In genomic region chr16:33829842-33830511, GRCm38 (mm10) we compare ENCODE assay signal across 8 mouse cellular contexts. TPM values are rescaled to one million over a fixed set of nuclear protein-coding genes. Genes with fewer than 3 reads are reported as not detected.
A peak's percentile ranks its signal among the peaks of the same experiment; 100 is the strongest.
DNase-seq lines count a peak whose midpoint lies in the region; ATAC-seq and TF ChIP-seq lines count a peak whose summit lies in the region.

No protein-coding gene starts in this region.

- TF ChIP-seq EP300 in heart, adult 2 months (IDR thresholded peaks at IDR 0.05; ENCODE audit: insufficient read depth, low read depth, low read length) = no peak

- H3K79me2 ChIP-seq in heart, adult 2 months (replicated peaks; ENCODE audit: control insufficient read depth, insufficient read depth, low read length) = no peaks in the 10 kb centered on the region

- no peaks in the 10 kb centered on the region for H3K4me1 ChIP-seq in cortical plate, adult 2 months (ENCODE audit: control insufficient read depth, insufficient read depth, low read length)
- peaks cover 6% of the 10 kb centered on the region for H3K4me1 ChIP-seq in heart, adult 2 months (ENCODE audit: control insufficient read depth, insufficient read depth, low read length)
- H3K4me1 ChIP-seq in intestine, postnatal 0 days (replicated peaks; ENCODE audit: control insufficient read depth, insufficient read depth, low read length) = peaks cover 12% of the 10 kb centered on the region
- H3K4me1 ChIP-seq in liver, embryonic 15.5 days (replicated peaks) = peaks cover 30% of the 10 kb centered on the region

- ATAC-seq in intestine, postnatal 0 days = peak; percentile 44
- peak; percentile 43; the same call in 1 of the 2 replicates for ATAC-seq in liver, embryonic 15.5 days (ENCODE audit: insufficient read depth)

- no peaks in the 10 kb centered on the region for H3K36me3 ChIP-seq in heart, adult 2 months (ENCODE audit: control insufficient read depth, insufficient read depth, low read length)
- no peaks in the 10 kb centered on the region for H3K36me3 ChIP-seq in intestine, postnatal 0 days (ENCODE audit: control insufficient read depth, insufficient read depth)
- H3K36me3 ChIP-seq in liver, embryonic 15.5 days (replicated peaks) = no peaks in the 10 kb centered on the region

- no peak for TF ChIP-seq CTCF in cortical plate, adult 2 months (IDR thresholded peaks at IDR 0.05; ENCODE audit: extremely low read depth, insufficient read depth, low read length)
- TF ChIP-seq CTCF in heart, adult 2 months (IDR thresholded peaks at IDR 0.05) = peak; percentile 12; the same call in 1 of the 2 replicates
- TF ChIP-seq CTCF in intestine, postnatal 0 days (IDR thresholded peaks at IDR 0.05; ENCODE audit: low read depth) = no peak

- H3K4me2 ChIP-seq in intestine, postnatal 0 days (replicated peaks; ENCODE audit: low read depth) = peak overlapping the region; percentile 96
- peak overlapping the region; percentile 66 for H3K4me2 ChIP-seq in liver, embryonic 15.5 days

- intact Hi-C loops in heart, adult 2 months (cut with DNase I) = loop anchor here (2.0 to 5.0 kb wide), 2 partner anchors 61 to 282 kb away; no protein-coding TSS in a partner anchor

- no peak for TF ChIP-seq POLR2A in cortical plate, adult 2 months (IDR thresholded peaks at IDR 0.05; ENCODE audit: extremely low read depth, insufficient read depth, low read length)
- TF ChIP-seq POLR2A in heart, adult 2 months (IDR thresholded peaks at IDR 0.05; ENCODE audit: insufficient read depth, low read depth, low read length) = no peak

- no peaks in the 10 kb centered on the region for H3K27me3 ChIP-seq in heart, adult 2 months (ENCODE audit: control insufficient read depth, insufficient read depth, low read length)
- no peaks in the 10 kb centered on the region for H3K27me3 ChIP-seq in intestine, postnatal 0 days (replicated peaks; ENCODE audit: control insufficient read depth, insufficient read depth, low read length)
- peaks cover 75% of the 10 kb centered on the region for H3K27me3 ChIP-seq in liver, embryonic 15.5 days

- peak overlapping the region; percentile 91 for H3K9ac ChIP-seq in heart, adult 2 months (ENCODE audit: low read depth, low read length)
- H3K9ac ChIP-seq in intestine, postnatal 0 days (ENCODE audit: low read depth, low read length) = peak overlapping the region; percentile 77
- H3K9ac ChIP-seq in liver, embryonic 15.5 days = peak overlapping the region; percentile 43

- H3K4me3 ChIP-seq in cortical plate, adult 2 months (ENCODE audit: insufficient read depth, low read length) = peak overlapping the region; percentile 48
- peak overlapping the region; percentile 97 for H3K4me3 ChIP-seq in heart, adult 2 months
- H3K4me3 ChIP-seq in intestine, postnatal 0 days (ENCODE audit: low read depth, low read length) = peak overlapping the region; percentile 89
- H3K4me3 ChIP-seq in liver, embryonic 15.5 days (replicated peaks) = peak overlapping the region; percentile 63

- under 1% methylated on average over 73 of the region's 76 CpGs for WGBS in heart, adult 2 months
- 0% methylated on average over 60 of the region's 76 CpGs for WGBS in intestine, postnatal 0 days
- under 1% methylated on average over 76 of the region's 76 CpGs for WGBS in liver, embryonic 15.5 days (ENCODE audit: insufficient replicate concordance)

- H3K27ac ChIP-seq in cortical plate, adult 2 months (ENCODE audit: insufficient read depth, low read length) = peak overlapping the region; percentile 35; the same call in 1 of the 2 replicates
- H3K27ac ChIP-seq in heart, adult 2 months = peak overlapping the region; percentile 92
- H3K27ac ChIP-seq in intestine, postnatal 0 days (ENCODE audit: low read depth, low read length) = peak overlapping the region; percentile 74
- peak overlapping the region; percentile 53 for H3K27ac ChIP-seq in liver, embryonic 15.5 days (replicated peaks)

- H3K9me3 ChIP-seq in intestine, postnatal 0 days (ENCODE audit: control insufficient read depth) = no peaks in the 10 kb centered on the region
- no peaks in the 10 kb centered on the region for H3K9me3 ChIP-seq in liver, embryonic 15.5 days (replicated peaks)

- DNase-seq in 3T3-L1 (ENCODE audit: low read depth, low spot score) = peak; percentile 61
- DNase-seq in R1 (ENCODE audit: low read depth, low spot score) = peak; percentile 75
- DNase-seq in heart, adult 2 months = peak; percentile 72 to 81
- peak; percentile 81 for DNase-seq in neural tube, embryonic 10.5 days (ENCODE audit: extremely low spot score, low spot score)
- DNase-seq in urinary bladder, postnatal 14 days (ENCODE audit: low spot score) = peak; percentile 70

RNA-seq across cellular contexts. Expression of gene Itgb5, which starts 0.5 kb away (rescaled TPM):
- polyA plus RNA-seq in cortical plate, adult 2 months (2012; rRNA removed) = 43.0 and 44.7 TPM in 2 replicates
- total RNA-seq in heart, adult 2 months (2021) = 10 to 100 TPM; 83.2 to 95.3 TPM
- polyA plus RNA-seq in heart, adult 2 months (2012; rRNA removed) = 95.7 and 123 TPM in 2 replicates
- polyA plus RNA-seq in intestine, postnatal 0 days (2015; fragmentation: Nextera tagmentation; extraction: Ambion mirVana) = 23.5 and 23.6 TPM in 2 replicates
- 16.2 and 18.5 TPM in 2 replicates for polyA plus RNA-seq in liver, embryonic 15.5 days (2015; fragmentation: Nextera tagmentation; extraction: Ambion mirVana)

RNA-seq across cellular contexts. Expression of gene Muc13, which starts 36.1 kb away (rescaled TPM):
- 0.06 and 0.10 TPM in 2 replicates for polyA plus RNA-seq in cortical plate, adult 2 months (2012; rRNA removed)
- not detected for total RNA-seq in heart, adult 2 months (2021)
- 0.15 and 0.33 TPM in 2 replicates for polyA plus RNA-seq in heart, adult 2 months (2012; rRNA removed)
- 459 and 473 TPM in 2 replicates for polyA plus RNA-seq in intestine, postnatal 0 days (2015; fragmentation: Nextera tagmentation; extraction: Ambion mirVana)
- polyA plus RNA-seq in liver, embryonic 15.5 days (2015; fragmentation: Nextera tagmentation; extraction: Ambion mirVana) = 0.99 and 1.6 TPM in 2 replicates

Comparison
In these comparisons a context has a peak if more than half of its experiments do, and no peak if none do; other contexts are left out.
1. Peak in every context shown above with its lines: DNase-seq, ATAC-seq, H3K4me3 ChIP-seq and H3K27ac ChIP-seq.
2. H3K27ac ChIP-seq: peak in every context shown above with its lines; median percentile 92 in heart, adult 2 months; 74 in intestine, postnatal 0 days; 53 in liver, embryonic 15.5 days; 35 in cortical plate, adult 2 months.
3. RNA of gene Muc13, which starts 36.1 kb away (polyA plus RNA-seq): 459 to 473 TPM in intestine, postnatal 0 days; 0.99 to 1.6 TPM in liver, embryonic 15.5 days, 0.15 to 0.33 TPM in heart, adult 2 months and 0.06 to 0.10 TPM in cortical plate, adult 2 months; every median in the first group is over 100 times any median in the second.